Mouse (Mus musculus): ENCODE results near the gene Ifitm2.

Ifitm2 gene

GRCm38 (mm10) chr7:140907131-140907530, 48.7 kb downstream of the Ifitm2 start:
- no peak for DNase-seq (ENCODE audit: low read depth, low spot score)

- no peak for DNase-seq (ENCODE audit: low read depth, low spot score)
Observed at GRCm38 (mm10) chr7:140905642-140906081, 50.1 kb downstream of the Ifitm2 start.
